Mouse (Mus musculus): ENCODE measurements at regions not wholly inside any gene's neighbourhood (a gene's known extent, or its start where the extent isn't known, plus 50 kb on each side); places are given as distances from the start of the nearest gene placed in this dataset.

DNA sequence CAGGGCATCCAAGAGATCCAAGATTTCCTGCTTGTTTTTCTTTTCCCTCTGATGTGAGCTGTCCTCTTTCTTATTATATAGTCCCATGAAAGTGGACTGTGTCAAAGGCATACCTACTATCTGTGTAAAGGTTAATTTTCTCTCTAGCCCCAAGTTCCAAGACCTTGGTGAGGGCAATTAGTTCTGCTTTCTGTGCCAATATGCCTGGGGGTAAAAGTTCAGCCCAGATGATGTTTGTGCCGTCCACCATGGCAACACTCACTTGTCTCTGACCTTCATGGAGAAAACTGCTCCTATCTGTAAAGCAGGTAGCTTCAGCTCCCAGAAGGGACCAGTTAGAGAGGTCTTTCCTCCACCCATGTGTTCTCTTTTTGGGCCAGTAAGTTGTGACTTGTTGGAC, 265.2 kb downstream of the Amd2 start:
- TF ChIP-seq CTCF (IDR thresholded peaks at IDR 0.05; ENCODE audit: low read depth, low read length) = no peak
- TF ChIP-seq POLR2A (IDR thresholded peaks at IDR 0.05; ENCODE audit: extremely low read depth, insufficient read depth, low read length) = no peak

Measured in liver, adult 2 months (tissue).